Mouse (Mus musculus) lung, postnatal 4 days (tissue): Measurements from ENCODE around the gene Fam219b.

Experiments
- DNase-seq, 2 experiments: peaks; one replicate each; pipeline ENCODE4 v3.0.0; 2021

Gene Fam219b

GRCm38 (mm10) chr9:57537044-57537727, at the start of gene Fam219b:
Fam219b (plus strand) TSS chr9:57537528.
- DNase-seq: peak; percentile 94 to 95

GRCm38 (mm10) chr9:57487807-57488206, 49.5 kb upstream of the Fam219b start:
- no peak for DNase-seq

GRCm38 (mm10) chr9:57493532-57493931, 43.8 kb upstream of the Fam219b start:
- no peak for DNase-seq

GRCm38 (mm10) chr9:57494970-57495369, 42.4 kb upstream of the Fam219b start:
- no peak for DNase-seq

GRCm38 (mm10) chr9:57497236-57497635, 40.1 kb upstream of the Fam219b start:
- no peak for DNase-seq

- DNase-seq: no peak
These were observed 38.8 kb upstream of the Fam219b start for GRCm38 (mm10) chr9:57498536-57498935.

- DNase-seq: no peak
These were observed 35.9 kb upstream of the Fam219b start for GRCm38 (mm10) chr9:57501452-57501851.

GRCm38 (mm10) chr9:57501861-57502260, 35.5 kb upstream of the Fam219b start:
- DNase-seq: no peak

- no peak for DNase-seq
These were observed 34.3 kb upstream of the Fam219b start for GRCm38 (mm10) chr9:57502911-57503621.

GRCm38 (mm10) chr9:57503622-57504380, 33.5 kb upstream of the Fam219b start, which contains the start of gene Rpp25:
Rpp25 (plus strand) TSS chr9:57504026.
- peak; percentile 33 to 38 for DNase-seq

- DNase-seq: peak; percentile 58 to 62
These were observed 33.0 kb upstream of the Fam219b start for GRCm38 (mm10) chr9:57504381-57504700.

- no peak for DNase-seq
These were observed 32.4 kb upstream of the Fam219b start for GRCm38 (mm10) chr9:57504891-57505290.

GRCm38 (mm10) chr9:57505700-57506099, 31.6 kb upstream of the Fam219b start:
- peak in 1 of 2 experiments; percentile 40 for DNase-seq

GRCm38 (mm10) chr9:57510577-57510976, 26.8 kb upstream of the Fam219b start:
- no peak for DNase-seq

GRCm38 (mm10) chr9:57517113-57517512, 20.2 kb upstream of the Fam219b start:
- peak in 1 of 2 experiments; percentile 61 for DNase-seq

- DNase-seq: no peak
These were observed 16.8 kb upstream of the Fam219b start for GRCm38 (mm10) chr9:57520375-57521055.

- DNase-seq: peak; percentile 96 to 97
These were observed 16.0 kb upstream of the Fam219b start, which contains the start of gene Cox5a for GRCm38 (mm10) chr9:57521056-57521911. Cox5a (plus strand) TSS chr9:57521274.

- no peak for DNase-seq
These were observed 15.0 kb upstream of the Fam219b start for GRCm38 (mm10) chr9:57522114-57522860.

- no peak for DNase-seq
These were observed 14.5 kb upstream of the Fam219b start for GRCm38 (mm10) chr9:57522861-57523246.

GRCm38 (mm10) chr9:57523754-57524153, 13.6 kb upstream of the Fam219b start:
- DNase-seq: no peak

GRCm38 (mm10) chr9:57524439-57524838, 12.9 kb upstream of the Fam219b start:
- DNase-seq: no peak
